Mouse (Mus musculus) brain, embryonic 14.5 days (tissue): ENCODE data around the gene Taf8.

Experiments used
- CTCF ChIP-seq: fragments of 200-500 bp; IDR thresholded peaks from 2 replicates; pipeline ENCODE4 v1.5.1; 2012; ENCODE audit warnings: inconsistent platforms, mild to moderate bottlenecking, moderate library complexity, borderline replicate concordance; ENCODE audit not compliant: insufficient read depth, insufficient read length; ENCODE audit errors: extremely low read depth
- POLR2A ChIP-seq: fragments of 200-500 bp; IDR thresholded peaks from 2 replicates; pipeline ENCODE4 v1.6.1; 2012; ENCODE audit warnings: mild to moderate bottlenecking, inconsistent platforms, borderline replicate concordance; ENCODE audit not compliant: poor library complexity, insufficient read depth, insufficient read length, severe bottlenecking; ENCODE audit errors: extremely low read depth

DNA sequence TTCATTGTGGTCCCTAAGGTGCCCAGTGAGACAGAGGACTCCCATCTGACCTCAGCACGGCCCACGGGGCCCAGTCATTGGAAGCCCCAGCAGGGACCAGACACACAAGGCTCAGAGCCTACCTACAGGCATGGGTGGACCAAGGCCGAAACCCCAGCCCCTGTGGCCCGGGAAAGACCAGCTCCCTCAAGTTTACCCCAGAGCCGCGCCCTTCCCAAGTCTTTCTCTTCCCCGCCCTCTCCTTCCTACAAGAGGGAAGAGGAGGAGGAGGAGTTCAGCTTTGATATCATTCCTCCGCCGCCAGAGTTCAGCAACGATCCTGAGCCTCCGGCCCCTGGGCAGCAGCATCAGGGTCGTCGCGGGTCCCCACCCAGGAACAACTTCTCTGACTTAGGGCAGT is 34.0 kb downstream of the Taf8 start:
- TF ChIP-seq CTCF (no peak), POLR2A (no peak)
